Mouse (Mus musculus) liver (tissue): Measurements from ENCODE around the gene Zeb2.

Experiments used
- DNase-seq: peaks from one replicate; pipeline ENCODE4 v3.0.0-alpha.2; 2020; ENCODE audit warnings: mixed read lengths

Zeb2 gene

DNA sequence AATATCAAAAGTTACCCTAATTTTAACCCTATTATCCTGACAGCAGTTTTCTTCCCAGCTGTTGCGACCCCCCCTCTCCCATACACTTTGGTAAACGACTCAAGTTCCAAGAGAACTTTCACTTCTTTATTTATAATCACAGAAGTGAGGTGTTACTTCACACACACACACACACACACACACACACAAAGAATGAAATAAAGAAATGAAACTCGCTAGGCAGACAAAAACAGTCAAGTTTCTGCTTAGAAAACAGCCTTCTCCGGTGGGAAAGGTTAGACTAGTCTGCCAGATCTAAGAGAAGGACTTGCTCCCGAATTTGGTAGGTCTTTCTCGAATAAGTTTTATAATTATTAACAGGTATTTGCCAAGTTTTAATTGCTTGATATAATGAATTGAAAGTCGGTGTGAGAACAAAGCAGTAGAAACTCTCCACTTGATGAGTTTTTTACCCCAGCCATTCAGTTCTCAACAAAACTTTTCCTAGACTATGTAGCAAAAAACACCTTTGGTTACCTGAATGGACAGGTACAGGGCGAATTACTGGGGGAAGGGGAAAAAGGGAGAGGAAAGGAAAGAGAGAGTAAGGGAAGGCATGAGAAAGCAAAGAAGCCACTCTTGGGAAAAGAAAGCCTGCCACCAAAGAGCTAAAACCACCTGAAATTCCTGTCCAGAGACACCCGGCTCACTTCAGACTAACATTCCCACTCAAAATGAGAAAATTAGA is 5.0 kb downstream of the Zeb2 start:
- no peak for DNase-seq

- DNase-seq: peak; percentile 30
These were observed 5.6 kb downstream of the Zeb2 start for GRCm38 (mm10) chr2:45111571-45111970.

DNA sequence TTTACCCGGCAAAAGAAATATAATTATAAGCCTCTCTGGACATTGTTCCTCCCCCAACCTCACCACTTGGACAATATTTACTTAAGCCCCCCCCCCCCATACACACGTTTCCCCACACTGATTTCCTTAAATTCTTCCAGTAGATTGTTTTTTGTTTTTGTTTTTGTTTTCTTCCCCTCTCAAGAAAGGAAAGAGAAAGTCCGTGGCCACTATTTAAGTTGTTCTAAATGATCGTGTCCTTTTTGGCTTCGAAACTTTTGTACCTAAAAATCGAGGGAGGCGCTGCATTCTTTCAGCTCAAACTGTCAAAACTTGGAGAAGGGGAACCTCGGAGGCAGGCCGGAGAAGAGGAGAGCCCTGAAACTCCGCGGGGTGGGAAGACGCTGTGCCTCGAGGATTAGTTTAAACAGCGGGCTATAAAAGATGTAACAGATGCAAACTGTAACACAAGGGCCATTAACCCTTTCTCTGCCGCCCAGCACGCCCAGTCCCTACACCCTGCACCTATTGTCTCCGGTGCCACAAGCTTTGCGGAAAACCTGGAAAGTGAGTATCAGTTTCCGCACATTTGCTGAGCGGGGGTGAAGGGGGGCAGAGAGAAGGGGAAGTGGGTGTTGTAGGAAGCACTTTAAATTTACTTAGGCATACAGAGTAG is 6.3 kb downstream of the Zeb2 start:
- DNase-seq: peak; percentile 69

GRCm38 (mm10) chr2:45109951-45110756 is 7.0 kb downstream of the Zeb2 start:
- peak; percentile 86 for DNase-seq

DNA sequence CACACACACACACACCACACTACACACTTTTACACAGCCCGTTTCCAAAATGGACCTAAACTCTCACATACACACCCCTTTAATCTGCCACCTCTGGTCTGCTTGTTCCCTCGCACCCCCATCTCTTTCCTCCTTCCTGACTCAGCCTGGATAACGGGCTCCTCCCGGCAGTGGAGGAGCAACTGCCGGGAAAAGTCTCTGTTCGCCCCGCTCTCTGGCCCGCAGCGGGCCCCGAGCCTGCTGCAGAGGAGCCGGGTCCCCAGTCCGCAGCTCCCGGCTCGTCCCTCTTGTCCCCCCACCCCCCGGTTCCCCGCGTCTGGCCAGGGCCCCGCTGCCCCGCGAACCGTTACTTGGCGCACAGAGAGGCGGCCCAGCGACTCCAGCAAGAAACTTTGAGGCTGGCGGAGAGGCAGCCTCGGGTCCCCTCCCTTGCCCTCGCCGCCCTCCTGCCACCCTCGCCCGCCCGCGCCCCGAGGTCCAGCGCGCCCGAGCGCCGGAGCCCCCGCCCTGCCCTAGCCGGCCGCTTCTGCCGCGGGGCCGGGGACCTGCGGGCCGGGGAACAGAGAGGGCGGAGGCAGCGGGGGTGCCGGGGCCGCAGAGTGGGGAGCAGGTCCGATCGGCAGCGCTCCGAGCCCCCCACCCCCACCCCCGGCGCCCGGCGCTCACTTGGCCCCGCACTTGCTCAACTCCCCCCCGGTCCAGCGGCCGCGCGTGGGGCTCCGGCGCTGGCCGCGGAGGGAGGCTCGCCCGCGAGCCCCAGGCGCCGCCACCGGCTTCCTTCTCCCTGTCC is 7.8 kb downstream of the Zeb2 start:
- DNase-seq: peak; percentile 61

DNA sequence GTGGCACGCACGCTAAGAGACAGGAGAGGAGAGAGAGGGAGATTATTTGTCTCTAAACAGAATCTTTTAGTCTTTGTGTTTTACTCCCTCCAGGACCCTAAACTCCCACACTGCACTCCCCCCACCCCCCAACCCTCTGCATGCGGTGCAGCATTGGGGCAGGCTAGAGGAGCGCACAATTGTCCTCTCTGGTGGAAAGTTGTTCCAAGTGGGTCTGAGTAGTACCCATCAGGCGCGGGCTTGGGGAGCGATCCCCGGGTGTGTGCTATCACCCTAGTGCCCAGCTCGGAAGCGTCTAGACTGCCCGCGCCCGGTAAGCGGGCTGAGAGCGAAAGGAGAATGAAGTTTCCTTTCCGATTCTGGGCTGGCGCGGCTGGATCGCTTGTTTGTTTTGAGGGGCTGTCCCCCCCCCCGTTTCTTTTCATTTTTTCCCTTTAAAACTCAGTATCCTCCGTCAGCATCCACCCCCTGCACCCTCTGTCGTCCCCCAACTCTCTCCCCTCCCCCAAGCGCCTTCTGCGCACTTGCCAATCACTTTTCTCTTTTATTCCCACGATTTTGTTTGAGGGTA is 8.6 kb downstream of the Zeb2 start:
- peak; percentile 75 for DNase-seq

DNA sequence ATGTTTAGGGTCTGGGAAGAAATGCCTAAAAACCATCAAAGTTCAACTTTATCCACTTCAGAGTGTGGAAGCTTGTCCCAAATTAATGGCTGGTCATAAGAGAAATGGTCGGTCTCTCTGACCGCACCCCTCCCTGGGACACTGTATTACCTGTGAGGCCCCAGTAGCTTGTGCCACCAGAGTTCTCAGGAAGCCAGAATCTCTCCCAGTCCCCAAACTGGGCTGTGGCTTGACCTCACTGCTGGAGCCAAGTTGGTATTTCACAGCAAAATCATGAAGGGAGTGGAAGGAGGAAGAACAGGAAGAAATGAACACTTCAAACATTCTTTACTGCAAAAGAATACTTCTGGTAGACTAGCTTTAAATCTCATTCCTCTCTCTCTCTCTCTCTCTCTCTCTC is 9.6 kb downstream of the Zeb2 start:
- no peak for DNase-seq

DNA sequence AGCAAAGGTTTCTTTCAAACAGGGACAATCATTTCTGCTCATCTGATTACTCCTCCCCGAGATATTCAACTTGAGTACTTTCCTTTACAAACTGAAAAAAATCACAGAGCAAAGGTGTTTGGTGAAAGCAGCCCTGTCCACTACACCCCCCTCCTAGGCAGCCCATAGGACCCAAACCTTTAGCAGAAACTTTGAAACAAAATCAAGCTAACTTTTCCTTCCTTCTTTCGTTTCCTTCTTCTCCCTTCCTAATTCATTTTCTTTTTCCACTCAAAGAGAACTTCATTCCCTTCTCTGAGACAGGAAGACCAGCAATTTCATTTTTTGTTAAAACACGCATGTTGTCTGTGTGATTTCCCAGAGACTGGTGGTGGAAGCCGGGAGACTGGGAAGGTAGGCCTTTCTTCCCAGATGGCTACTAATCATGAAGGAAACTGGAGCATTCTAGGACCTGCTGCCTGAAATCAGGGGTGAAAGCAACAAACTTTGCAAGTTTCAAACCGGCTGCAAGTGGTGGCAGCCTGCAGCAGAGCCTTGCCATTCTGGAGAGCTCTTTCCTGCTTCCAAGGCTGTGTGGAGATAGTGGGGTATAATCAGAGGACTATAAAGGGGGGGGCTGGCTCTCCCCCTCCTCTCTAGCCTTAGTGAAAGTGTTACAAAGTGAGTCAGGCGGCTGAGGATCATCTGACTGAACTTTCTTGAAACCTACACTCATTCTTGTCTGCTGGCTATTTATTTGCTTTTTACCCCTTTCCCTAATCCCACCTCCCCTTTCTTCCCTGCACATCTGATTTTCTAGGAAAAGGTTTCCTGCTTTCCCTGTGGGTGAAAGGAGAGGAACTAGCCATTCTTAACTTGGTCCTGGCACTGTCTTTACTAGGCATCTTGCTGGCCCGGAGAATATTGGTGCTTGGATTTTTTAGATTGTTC is 11.0 kb downstream of the Zeb2 start:
- no peak for DNase-seq

DNA sequence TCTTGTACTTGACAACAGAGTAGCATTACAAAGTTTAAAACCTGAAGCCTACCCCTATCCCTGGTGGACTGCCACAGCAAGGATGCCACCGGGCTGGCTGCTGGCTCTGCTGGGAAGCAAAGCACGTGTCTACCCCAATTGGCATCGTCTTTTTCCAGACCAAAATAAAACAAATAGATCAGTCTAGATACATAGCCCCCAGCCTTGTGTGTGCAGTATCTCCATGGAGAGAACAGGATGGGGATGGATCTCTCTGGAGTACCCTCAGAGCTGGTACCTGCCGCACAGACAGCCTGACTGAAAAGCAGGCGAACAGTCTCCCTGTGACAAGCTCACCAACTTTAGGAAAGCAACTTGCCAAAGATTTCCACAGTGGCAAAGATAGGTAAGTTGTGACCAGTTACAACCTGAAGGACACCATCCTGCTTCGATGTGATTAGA is 11.9 kb downstream of the Zeb2 start:
- DNase-seq: no peak

- DNase-seq: no peak
These were observed 12.6 kb downstream of the Zeb2 start for GRCm38 (mm10) chr2:45104511-45105055.

DNA sequence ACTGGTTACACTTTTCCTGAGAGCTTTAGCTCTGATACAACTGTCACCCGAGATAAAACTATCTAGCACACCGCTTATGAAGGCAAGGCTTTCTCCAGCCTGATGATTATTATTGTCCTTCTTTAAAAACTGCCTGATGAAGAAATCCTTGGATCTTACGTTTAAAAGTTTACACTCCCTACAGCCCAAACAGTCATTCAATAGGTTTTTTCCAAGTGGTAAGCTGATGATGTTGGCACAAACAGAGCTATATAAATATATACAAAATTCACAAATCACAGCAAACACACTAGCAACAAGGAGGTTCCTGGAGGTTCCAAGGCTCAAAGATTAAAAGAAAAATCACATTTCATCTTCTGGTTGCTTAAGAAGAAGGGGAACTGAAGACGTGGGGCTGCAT is 13.1 kb downstream of the Zeb2 start:
- DNase-seq: no peak

GRCm38 (mm10) chr2:45103021-45103983 is 13.9 kb downstream of the Zeb2 start:
- no peak for DNase-seq

DNA sequence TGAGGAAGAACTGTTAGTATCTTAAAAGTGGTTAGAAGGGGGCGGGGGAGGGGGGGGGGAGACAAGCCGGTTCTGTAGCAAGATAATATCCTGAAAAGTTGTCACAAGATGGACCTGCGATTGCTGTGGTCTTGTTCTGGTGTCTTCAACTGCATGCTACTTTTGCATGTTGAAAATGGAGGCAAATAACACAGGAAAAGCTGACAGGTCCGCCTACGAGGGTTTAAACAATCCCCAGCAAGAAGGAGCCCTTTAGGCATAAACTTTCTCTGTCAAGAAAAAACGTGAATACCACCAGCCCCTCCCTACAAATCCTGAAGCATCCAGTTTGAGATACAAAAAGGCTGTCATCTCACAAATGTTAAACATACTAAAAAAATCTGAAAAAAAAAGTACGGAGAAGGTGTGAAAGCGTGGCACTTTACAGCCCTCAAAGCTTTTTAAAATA is 15.0 kb downstream of the Zeb2 start:
- DNase-seq: no peak

DNA sequence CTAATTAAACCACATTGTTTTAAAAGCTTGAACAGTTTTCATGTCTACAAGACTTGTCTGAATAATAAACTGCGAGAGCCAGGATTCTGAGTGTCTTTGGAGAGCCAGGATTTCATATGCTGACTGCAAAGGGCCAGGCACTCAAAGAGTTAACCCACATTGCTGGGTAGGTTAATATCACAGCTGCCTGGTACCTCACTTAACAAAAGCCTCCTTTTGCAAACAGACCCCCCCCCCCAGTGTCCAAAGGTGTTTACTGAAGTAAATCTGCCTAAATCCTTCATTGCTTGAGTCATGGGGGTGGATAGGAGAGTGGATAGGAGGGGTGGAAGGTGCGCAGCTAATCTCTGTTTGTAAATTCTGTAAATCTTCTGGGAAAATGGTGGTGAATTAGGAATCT is 15.6 kb downstream of the Zeb2 start:
- no peak for DNase-seq

- DNase-seq: peak; percentile 33
These were observed 16.2 kb downstream of the Zeb2 start for GRCm38 (mm10) chr2:45101040-45101439.

GRCm38 (mm10) chr2:45100628-45101027 is 16.6 kb downstream of the Zeb2 start:
- DNase-seq: peak; percentile 45

- DNase-seq: peak; percentile 26
These were observed 17.2 kb downstream of the Zeb2 start for GRCm38 (mm10) chr2:45100017-45100416.

- no peak for DNase-seq
These were observed 18.1 kb downstream of the Zeb2 start for GRCm38 (mm10) chr2:45099081-45099480.

DNA sequence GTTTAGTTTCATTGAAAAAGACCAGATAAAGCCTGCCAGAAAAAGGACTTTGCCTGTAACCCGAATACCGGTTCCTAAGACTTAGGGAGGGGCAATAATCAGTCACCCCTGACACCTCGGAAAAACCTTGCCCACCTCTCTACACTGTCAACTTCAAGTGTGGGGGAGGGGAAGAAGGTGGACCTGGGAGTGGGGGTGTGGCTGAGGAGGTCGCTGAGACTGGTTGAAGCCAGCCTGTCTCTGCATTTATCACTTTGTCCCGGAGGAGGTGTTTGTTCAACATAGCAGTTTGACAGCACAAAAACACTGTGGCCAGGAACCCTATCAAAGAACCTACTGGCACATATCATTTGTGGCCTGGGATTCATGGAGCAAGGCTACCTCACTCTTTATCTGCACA is 19.2 kb downstream of the Zeb2 start:
- peak; percentile 38 for DNase-seq
